Mouse (Mus musculus) liver, adult 2 months (tissue): ENCODE data around the gene Srp9.

ENCODE experiments used
- CTCF ChIP-seq: fragments of 200-500 bp; IDR thresholded peaks from 2 replicates; pipeline ENCODE4 v1.5.1; 2011; ENCODE audit warnings: low read depth, low read length, control low read depth
- POLR2A ChIP-seq: fragments of 200-500 bp; IDR thresholded peaks from 2 replicates; pipeline ENCODE4 v1.6.1; 2011; ENCODE audit warnings: low read length, control low read depth; ENCODE audit not compliant: insufficient read depth; ENCODE audit errors: extremely low read depth

DNA sequence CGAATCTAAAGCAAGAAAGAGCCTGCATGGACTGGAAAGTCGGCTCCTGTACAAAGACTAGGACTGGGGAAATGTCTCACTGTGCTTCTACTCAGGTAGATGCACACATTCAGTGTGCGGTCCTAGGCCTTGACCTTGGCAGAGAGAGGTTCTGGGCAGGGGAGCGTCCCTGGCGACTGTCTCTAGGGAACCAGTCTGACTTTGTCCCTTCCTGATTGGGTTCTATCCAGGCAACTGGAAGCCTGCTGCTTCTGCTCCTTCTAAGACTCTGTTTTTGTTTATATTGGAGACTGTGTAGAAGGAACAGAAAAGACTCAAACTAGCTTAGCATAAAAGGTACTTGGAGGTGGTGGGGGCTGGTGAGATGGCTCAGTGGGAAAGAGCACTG, 32.1 kb upstream of the Srp9 start:
- TF ChIP-seq POLR2A (no peak), CTCF (no peak)
